Mouse (Mus musculus) MEL (cell line): ENCODE data around the gene Cdk17. TPM values are rescaled to one million over a fixed set of nuclear protein-coding genes. Genes with fewer than 3 reads are reported as not detected.

Source experiments
- polyA plus RNA-seq, 2 experiments: library from polyadenylated mRNA; stranded (reverse) in 1 of 2; unstranded in 1 of 2; fragments of >175 nt in 1 of 2; fragments of >200 nt in 1 of 2; gene quantifications; 2 replicates each; pipeline versions ENCODE4 v1.2.1 to v1.2.4; 2012; ENCODE audit warnings: low replicate concordance in 2 of 2, low read depth in 1 of 2; ENCODE audit not compliant: insufficient read length in 2 of 2, insufficient read depth in 1 of 2, missing spikeins in 1 of 2
- total RNA-seq: library from RNA; depleted of rRNA; stranded (reverse); fragments of 300-350 nt; gene quantifications from 2 replicates; pipeline ENCODE4 v1.2.3, GENCODE M21; 2012; rRNA removed

Gene Cdk17
- total and polyA plus RNA-seq, 3 experiments = 25.6 to 155 (median 32.9) TPM

Other genes with a start within 250 kb of the Cdk17 start
- 2.0 and 3.2 TPM in 2 replicates for gene Cfap54, start 79.3 kb upstream of the Cdk17 start, total RNA-seq
- 1 to 10 TPM in 1 of 2 experiments, not detected in 1; 2.7 TPM for gene Cfap54, start 79.3 kb upstream of the Cdk17 start, polyA plus RNA-seq
- 0.65 and 1.0 TPM in 2 replicates for gene Elk3, start 150.3 kb downstream of the Cdk17 start, total RNA-seq
- gene Elk3, start 150.3 kb downstream of the Cdk17 start, polyA plus RNA-seq = 1 to 10 TPM in 1 of 2 experiments, not detected in 1; 6.3 TPM